Mouse (Mus musculus): ENCODE results near the gene Desi1.

- no peak for TF ChIP-seq GATA1 (IDR thresholded peaks at IDR 0.05; ENCODE audit: borderline replicate concordance, low read length)
- TF ChIP-seq FLI1 (IDR thresholded peaks at IDR 0.05; ENCODE audit: low read length) = no peak
These were observed 7.0 kb upstream of the Desi1 start for GRCm38 (mm10) chr15:82040650-82041049.
